Mouse (Mus musculus): ENCODE measurements around the gene Wnk2.

Wnk2 gene

DNA sequence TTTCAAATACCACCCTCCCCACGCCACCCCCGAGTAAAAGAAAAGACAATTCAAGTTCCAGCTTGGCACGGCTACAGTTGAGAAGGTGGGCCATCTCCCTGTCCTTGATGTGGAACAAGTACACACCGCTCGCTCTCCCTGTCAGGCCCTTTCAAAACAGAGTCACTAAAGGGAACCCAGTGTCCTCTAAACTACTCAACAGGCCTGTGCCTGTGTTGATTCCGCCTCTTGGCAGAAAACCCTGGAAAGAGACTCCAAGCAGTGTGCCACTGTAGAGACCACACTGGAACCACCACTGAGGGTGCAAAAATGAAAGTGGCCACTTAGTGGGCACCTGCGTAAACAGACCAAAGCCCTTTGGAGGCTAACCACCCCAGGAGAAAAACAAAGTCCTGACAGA, 4.5 kb downstream of the Wnk2 start:
- DNase-seq (ENCODE audit: low read depth, low spot score), result no peak

DNA sequence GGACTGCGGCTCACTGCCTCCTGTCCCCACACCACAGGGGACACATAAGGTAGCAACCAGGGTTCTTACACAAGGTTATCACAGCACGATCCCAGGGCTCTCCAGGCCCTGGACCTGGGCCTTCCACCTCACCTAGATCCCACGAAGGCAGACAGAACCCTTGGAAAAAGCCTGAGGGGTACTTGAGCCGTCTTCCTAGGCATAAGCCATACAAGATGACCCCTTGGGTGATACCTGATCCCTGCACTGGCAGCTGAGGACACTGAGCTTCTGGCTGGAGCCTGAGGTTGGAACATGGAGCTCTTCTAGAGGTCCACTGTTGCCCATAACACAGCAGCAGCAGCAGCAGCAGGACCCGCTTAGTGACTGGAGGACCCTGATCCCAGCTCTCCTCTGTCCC, 5.4 kb downstream of the Wnk2 start:
- no peak for DNase-seq (ENCODE audit: low read depth, low spot score)

DNA sequence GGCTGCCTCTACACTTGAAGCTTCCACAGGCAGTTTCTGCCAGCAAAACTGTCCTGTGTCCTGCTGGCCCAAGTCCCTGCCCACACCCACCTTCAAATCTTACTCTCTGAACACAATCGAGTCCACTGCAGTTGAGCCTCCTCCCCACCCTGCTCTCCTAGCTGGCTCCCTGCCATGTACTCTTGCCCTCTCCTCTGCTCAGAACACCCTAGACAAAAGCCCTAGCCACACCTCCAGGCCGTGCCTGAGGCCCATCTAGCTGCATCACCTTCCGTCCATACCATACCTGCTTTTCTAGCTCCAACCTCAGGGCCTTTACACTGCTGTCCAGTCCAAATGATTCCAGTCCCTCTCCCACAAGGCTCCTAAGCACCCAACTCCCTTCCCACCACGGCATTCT, 7.2 kb downstream of the Wnk2 start:
- DNase-seq (ENCODE audit: low read depth, low spot score), result no peak

DNA sequence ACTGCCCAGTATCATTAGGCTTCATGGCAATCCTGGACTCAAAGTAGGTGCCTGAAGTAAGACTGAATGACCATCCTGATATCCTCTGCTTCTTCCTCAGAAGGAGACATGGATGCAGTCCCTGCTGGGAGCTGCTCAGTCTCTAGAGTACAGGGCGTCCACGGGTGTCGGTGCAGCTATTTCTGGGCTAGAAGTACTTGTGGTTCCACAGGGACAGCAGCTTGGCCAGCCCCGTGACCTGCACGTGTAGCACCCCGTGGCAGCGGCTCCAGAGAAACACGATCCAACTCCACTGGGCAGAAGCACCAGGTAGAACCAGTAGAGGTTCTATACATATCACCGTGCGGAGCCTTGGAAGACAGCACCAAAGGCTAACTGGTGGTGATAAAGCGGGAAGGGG, 13.3 kb downstream of the Wnk2 start:
- DNase-seq (ENCODE audit: low read depth, low spot score), result no peak

DNA sequence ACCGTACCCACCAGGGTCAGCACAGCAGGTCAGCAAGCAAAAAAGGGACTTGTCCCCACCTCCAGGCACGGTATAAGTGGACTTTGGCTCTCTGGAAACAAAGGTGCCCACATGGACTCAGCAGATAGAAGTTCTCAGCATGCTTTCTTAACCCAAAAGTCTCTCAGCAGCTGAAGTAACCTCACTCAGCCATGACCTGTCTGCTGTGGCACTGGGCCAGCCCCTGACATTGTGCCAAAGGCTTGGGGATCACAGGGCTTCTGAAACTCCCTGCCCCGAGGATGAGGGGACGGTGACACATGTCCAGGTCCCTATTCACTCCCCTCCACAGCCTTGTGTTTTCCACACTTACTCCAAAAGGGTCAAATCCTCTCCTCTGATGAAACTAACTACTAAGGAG, 14.7 kb downstream of the Wnk2 start:
- DNase-seq (ENCODE audit: low read depth, low spot score), result no peak

DNA sequence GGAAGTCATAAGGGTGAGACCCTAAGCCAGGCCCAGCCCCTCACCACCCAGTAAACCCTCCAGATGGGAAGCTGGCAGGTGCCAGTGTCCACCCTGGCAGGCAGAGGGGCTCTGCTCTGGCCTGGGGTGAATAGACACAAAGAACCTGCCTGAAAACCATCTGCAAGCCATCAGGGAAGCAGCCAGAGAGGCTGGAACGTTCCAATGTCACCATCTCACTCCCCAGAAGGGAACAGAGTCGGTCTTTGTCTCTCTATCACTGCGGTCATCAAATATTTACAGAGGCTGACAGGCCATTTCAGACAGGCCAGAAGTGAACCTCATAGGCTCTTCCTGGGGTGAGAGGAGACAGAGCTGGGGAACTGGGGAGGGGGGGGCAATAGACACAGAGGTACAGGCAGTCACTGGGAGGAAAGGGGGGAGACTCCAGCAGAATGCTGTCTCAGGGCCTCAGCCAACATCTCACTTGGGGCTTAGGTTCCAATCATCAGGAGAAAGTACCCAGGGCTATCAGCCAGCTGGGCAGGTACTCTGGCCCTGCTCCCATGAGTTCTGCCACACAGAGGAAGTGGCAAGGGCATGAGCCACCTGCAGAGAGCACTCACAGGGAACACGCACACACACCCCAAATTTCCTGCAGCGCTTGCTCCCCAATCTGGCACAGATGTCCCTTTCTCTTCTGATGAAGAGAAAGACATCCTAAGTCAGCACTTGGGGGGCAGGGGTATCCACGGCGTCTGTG, 15.7 kb downstream of the Wnk2 start:
- no peak for DNase-seq (ENCODE audit: low read depth, low spot score)

DNA sequence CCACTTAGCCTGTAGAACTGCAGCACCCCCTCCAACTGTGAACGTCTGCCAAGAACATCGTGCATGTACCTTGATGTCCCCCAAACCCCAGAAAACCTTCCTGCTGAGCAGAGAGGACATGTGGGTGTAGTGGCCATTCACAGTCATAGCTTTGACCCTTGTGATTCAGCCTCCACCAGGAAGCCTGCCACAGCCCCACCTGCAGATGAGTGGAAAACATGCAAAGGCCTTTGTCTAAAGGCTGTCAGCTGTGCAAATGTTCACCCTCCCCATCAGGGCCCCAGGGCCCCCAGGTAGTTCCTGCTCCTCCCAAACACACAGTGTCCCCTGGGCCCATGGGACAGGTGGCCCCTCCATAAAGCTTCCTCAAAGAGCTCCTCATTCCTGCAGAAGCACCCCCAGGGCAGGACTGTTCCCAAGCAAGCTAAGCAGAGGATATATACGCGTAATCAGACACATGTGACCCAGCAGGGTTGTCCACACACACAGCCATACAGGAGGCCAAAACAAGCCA, 16.4 kb downstream of the Wnk2 start:
- DNase-seq (ENCODE audit: low read depth, low spot score), result no peak

DNA sequence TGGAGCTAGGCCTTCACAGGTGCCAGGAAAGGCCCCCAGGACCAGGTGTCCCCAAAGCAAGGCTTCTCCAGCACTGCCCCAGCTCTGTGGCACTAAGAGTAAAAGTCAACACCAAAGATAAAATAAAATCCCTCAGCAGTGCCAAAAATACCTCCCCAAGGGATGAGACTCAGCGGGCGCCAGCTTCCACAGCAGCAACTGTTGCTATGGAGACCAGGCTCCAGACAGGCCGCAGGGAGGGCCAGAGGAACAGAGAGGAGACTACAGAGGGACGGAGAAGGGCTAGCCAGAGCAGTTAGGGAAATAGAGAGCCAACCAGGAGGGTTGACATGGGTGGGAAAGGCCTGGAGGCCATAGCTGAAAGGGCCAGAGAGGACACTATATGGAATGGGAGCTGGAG, 18.0 kb downstream of the Wnk2 start:
- DNase-seq (ENCODE audit: low read depth, low spot score), result peak; percentile 44

DNA sequence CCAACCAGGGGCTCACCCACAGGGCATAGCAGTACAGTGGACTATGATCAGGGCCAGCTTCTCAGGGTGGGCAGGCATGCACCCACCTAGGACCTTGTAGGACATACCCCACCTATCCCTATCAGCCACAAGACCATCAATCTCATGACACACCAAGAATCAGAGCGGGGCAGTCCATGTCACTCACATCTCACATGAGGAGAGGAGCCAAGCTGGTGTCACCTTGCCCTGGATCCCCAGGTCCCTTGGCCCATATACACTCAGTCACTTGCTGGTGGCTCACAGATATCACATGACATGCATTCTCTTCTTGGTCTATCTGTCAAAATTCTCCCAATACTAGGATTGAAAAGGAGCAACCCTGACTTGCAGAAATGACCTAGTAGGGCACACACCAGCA, 18.7 kb downstream of the Wnk2 start:
- DNase-seq (ENCODE audit: low read depth, low spot score), result no peak

DNA sequence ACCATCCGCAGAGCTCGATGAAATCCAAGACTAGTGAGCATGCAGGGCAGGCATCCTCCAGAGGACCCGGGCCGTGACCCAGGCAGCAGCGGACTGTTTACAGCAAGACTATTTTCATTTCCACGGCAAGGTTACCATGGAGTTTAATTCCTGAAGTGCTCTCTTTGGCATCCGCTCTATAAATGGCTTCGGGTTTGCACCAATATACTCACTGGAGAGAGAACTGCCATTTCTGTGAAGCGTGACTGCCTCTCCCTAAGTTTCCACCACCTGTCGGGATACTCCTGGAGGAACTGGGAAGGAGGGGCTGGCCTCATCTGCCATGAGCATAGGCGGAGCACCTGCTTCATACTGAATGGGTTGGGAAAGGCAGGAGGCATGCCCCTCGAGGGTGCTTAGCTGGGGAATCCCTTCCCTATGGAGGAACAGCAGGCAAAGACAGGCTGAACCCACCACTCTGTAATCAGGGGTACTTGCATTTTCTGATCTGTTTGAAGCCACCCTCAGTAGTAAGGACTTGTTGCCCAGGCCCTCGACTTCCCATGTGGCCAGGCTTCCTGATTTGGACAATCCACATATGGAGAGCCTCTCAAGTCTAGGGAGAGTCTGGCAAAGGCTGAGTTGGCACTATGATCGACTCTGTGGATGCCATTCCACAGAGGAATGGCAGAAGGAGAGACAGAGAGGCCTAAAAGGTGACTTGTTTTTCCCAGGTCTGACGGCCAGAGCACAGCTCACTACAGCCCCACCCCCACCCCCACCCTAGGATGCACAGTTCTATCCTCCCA, 19.8 kb downstream of the Wnk2 start:
- DNase-seq (ENCODE audit: low read depth, low spot score), result no peak

DNA sequence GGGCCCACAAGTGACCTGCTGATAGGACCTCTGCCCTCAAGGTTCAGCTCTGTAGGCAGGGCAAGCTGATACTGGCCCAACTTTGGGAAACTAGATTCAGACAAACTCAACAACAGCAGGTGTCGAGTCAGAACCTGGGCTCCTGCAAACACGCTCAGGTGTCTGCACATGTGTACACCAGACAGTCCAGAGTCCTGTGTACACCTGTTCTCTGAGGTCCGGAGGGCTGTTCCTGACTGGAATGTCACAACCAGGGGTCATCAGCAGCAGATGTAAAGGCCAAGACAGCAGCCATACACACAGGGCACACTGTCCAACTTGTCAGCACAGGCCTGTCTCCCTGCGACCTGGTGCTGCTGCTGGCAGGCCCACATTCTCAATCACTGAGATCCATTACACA, 25.7 kb downstream of the Wnk2 start:
- DNase-seq (ENCODE audit: low read depth, low spot score), result no peak

DNA sequence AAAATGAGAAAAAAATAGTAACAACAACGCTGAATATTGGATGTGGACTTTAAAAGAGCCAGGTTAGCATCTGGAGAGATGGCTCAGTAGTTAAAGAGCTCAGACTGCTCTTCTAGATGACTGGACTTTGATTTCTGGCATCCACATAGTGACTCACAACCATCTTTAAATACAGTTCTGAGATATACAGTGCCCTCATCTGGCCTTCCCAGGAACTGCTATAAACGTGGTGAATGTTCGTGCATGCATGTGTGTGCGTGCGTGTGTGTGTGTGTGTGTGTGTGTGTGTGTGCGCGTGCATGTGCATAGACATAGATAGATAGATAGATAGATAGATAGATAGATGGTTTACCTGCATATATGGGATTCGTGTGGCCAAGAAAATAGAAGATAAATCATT, 30.3 kb downstream of the Wnk2 start:
- DNase-seq (ENCODE audit: low read depth, low spot score), result no peak

DNA sequence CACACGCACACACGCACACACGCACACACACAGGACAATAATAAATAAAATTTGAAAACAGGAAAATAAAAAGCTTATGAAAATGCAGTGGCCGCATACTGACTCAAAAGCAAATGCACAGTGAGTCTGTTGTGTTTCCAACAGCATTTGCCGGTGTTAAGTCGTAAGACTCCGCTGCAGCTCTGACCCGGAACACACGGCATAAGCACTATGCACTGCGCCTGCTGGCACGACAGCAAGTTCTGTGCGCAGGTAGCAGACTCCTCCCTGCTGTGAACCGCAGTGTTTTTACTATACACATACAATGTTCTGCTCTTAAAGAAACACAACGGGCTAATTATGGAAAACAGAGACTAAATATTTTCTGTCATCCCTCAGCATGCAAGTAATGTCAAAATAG, 32.9 kb downstream of the Wnk2 start:
- no peak for DNase-seq (ENCODE audit: low read depth, low spot score)

DNA sequence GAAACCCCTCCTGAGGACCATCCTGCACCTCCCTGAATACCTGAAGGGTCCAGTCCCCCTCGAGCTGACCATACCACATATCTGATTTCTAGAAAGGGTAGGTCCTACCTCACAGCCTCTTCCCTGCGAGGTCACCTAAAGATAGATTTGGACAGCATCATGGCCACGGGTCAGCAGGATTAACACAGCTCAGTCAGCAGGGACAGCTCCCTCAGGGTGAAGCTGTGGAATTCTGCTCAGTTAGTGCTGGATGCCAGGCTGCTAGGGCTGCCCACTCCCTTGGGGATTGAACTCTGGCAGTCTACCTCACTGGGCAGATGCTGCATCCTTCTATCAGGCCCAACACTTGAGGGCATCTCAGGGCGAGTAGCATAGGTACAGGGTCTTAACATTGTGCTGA, 33.7 kb downstream of the Wnk2 start:
- no peak for DNase-seq (ENCODE audit: low read depth, low spot score)

DNA sequence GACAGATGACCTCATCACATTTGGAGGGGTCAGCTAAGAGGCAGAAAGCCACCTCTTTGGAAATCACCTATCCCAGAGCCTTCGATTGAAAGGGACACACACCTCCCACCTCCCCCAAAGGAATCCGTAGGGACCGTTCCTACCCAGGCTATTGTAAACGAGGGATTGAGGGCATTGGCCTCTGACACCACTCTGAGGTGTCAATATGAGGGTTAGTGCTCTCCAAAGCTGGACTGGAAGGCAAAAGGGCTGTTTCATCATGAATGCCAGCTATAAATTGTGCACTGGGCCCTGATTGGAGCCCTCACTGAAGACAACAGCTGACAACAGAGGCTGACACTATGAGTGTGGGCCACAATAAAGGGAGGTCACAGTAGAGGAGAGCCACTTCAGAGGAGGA, 34.5 kb downstream of the Wnk2 start:
- DNase-seq (ENCODE audit: low read depth, low spot score), result no peak

DNA sequence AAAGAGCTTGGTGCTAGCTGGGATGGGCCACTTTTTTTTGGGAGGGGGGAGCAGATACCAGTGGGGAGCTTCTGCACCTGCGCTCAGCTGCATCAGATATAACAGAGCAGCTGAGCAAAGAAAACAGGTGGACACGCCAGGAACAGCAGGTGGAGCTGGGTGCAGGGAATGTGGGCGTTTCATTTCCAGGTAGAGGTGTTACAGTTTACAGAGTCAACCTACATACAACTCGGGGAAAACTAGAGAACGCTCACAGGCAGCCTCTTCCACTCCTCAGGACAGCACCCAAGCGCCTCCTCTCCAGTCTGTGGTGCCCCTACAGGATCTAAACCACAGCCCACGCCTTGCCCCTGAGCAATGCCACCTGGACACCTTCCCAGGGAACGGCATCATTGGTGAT, 35.2 kb downstream of the Wnk2 start:
- no peak for DNase-seq (ENCODE audit: low read depth, low spot score)

DNA sequence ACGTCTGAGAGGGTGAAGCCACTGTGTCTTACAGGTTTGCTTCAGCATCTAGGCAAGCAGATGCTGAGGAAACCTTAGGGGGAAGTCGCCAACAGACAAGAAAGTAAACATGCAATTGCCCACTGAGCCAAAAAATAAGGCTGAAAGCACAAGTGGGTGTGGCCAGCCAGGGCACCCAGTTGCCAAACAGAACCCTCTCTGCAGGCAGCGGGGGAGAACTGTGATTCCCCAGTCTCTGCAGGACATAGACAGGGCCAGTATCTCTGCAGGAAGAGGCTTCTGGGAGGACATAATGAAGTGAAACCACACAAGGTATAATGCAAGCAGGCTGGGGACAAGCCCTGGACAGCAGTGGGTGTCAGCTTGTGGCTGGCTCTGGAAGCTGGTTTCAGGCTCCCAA, 38.1 kb downstream of the Wnk2 start:
- DNase-seq (ENCODE audit: low read depth, low spot score), result no peak

DNA sequence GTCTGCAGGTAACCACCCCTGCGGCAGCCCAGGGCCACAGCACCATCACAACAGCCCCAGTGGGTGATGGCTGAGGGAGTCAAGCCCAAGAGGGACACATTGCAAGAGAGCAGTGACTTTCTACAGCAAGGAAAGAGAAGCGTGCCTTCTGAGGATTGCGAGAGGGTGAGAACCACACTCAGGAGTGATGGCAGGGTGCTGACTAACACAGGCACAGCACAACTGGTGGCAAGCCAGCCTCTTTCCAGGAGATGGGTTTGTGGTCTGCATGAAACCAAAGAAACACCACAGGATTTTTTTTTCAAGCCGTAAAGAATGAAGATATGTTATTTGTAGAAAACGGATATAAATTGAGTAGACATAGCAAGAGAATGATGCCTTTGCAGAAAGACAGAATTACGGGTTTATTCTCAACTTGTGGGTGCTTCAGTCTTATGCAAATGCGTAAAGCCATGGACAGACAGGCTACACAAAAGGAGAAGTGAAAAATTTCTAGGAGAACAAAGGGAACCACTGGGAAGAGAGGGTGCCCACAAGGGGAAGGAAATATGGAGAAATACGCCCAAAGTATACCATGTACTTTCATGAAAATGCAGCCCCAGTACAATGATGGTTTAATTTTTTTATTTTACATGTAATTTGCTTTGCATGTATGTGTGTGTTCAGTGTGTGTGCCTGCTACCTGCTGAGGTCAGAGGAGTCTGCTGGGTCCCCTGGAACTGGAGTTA, 39.5 kb downstream of the Wnk2 start:
- DNase-seq (ENCODE audit: low read depth, low spot score), result no peak

DNA sequence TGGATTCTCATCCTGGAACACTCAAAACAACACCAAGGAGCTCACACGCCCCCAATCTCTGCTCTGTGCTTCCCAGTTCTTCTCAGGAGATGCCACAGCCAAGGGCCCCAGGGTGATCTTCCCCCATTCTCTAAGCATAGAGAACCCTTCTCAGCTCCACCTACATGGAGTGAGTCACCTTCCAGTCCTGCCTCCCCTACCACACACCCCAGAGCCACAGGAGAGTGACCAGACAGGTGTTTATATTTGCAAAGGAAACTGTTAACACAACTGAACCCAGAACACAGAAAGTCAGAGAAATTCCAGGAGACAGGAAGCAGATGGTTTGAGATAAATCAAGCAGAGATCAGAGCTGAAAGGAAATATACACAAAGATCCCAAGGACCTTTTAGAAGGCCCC, 43.9 kb downstream of the Wnk2 start:
- no peak for DNase-seq (ENCODE audit: low read depth, low spot score)

DNA sequence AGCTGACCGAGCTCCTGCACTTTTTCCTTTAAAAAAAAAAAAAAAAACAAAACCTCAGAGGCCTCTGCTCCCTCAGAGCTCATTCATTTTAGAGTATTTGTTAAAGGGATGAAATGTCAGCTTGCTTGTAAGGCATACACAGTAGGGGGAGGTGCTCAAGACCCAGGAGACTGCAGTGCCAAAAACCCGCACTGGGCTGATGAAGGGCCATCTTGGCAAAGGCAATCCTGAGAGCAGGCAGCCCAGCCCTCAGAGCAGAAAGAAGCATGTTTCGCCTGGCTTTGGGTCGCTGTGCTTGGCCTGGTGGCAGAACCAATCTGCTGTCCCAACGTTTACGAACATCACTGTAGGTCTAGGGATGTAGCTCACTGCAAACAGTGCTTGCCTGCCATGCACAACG, 44.6 kb downstream of the Wnk2 start:
- DNase-seq (ENCODE audit: low read depth, low spot score), result no peak

DNA sequence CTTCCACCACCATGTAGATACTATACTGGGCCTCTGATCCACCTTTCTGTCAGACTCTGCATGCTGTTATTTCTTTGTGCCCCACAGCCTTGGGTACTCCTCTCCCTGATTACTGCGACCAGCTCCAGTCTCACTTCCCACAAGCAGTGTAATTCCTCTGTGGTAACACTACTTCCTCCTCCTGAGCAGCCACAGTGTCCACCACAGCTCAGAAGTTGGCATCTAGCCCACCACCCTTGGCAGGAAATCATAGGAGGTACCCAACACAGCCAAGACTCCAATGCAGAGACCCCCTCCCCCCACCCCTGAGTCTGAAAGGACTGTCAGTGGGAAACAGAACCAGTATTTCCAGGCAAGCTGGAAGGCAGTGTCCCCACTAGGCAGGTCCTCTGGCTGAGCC, 47.4 kb downstream of the Wnk2 start:
- DNase-seq (ENCODE audit: low read depth, low spot score), result no peak

DNA sequence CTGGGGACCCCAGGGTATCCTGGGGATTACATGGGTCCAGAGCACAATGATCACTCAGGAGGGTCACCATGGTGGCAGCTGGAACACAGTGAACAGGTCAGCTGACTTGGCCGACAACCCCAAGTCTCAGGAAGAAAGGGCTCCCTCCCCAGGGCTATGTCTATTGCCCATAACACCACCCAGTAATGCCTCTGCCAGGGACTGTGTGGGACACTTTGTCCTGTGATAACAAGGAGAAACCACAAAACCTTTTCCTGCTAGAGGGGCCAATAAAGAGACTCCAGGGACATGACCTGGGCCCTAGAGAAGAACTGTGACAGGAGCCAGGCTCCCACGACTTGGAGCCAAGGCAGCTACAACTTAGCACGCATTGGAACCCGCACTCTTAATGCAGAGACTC, 51.0 kb downstream of the Wnk2 start:
- no peak for DNase-seq (ENCODE audit: low read depth, low spot score)

DNA sequence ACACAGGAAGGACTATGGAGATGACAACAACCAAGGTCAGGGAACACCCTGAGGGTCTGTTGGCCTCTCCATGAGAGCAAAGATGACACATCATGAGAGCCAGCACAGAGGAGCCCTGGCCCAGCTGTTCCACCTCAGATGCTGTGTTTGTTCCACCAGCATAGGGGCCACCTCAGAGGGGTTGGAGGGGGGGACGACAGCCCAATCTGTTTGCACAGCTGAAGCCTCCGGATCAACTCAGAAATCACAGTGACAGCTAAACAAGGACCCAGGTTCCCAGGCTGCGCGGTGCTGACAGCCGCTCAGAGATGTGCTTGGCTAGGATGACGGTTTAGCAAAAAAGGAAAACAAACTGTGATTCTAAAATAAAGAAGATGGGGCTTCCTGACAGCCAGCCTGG, 53.1 kb downstream of the Wnk2 start:
- DNase-seq (ENCODE audit: low read depth, low spot score), result no peak

Measured in mesoderm, embryonic 11.5 days (tissue).